8 mouse cellular contexts compared by ENCODE assay signal in genomic region chr5:139449926-139450325, GRCm38 (mm10). TPM values are rescaled to one million over a fixed set of nuclear protein-coding genes. Genes with fewer than 3 reads are reported as not detected.
DNase-seq lines count a peak whose midpoint lies in the region; ATAC-seq lines count a peak whose summit lies in the region.

No protein-coding gene starts in this region.

- peak overlapping the region; percentile 40; the same call in 1 of the 2 replicates for H3K27ac ChIP-seq in forebrain, embryonic 10.5 days
- H3K27ac ChIP-seq in forebrain, embryonic 11.5 days (ENCODE audit: low read depth, low read length), result no peak overlapping the region
- peak overlapping the region; percentile 63 for H3K27ac ChIP-seq in neural tube, embryonic 11.5 days (ENCODE audit: low read depth, low read length)
- H3K27ac ChIP-seq in limb, embryonic 13.5 days, result no peak overlapping the region

- 76% methylated on average over 4 of the region's 4 CpGs for WGBS in forebrain, embryonic 10.5 days
- 68% methylated on average over 4 of the region's 4 CpGs for WGBS in forebrain, embryonic 11.5 days
- 29% methylated on average over 4 of the region's 4 CpGs for WGBS in neural tube, embryonic 11.5 days
- WGBS in limb, embryonic 13.5 days, result 52% methylated on average over 4 of the region's 4 CpGs

- DNase-seq in forebrain, embryonic 10.5 days (ENCODE audit: extremely low spot score, low spot score), result no peak
- DNase-seq in forebrain, embryonic 11.5 days (ENCODE audit: low spot score), result no peak
- peak; percentile 53 for DNase-seq in neural tube, embryonic 11.5 days (ENCODE audit: low spot score)
- no peak for DNase-seq in neural tube, embryonic 10.5 days (ENCODE audit: extremely low spot score, low spot score)
- peak; percentile 37 for DNase-seq in splenic B cell, adult 2 months (ENCODE audit: low read depth, low spot score)
- DNase-seq in cerebellum, postnatal 14 days, result no peak
- no peak for DNase-seq in frontal cortex, postnatal 14 days (ENCODE audit: low spot score in 2 of 2)

- no peak overlapping the region for H3K4me2 ChIP-seq in forebrain, embryonic 11.5 days (ENCODE audit: low read depth, low read length, severe bottlenecking)
- no peak overlapping the region for H3K4me2 ChIP-seq in neural tube, embryonic 11.5 days (ENCODE audit: low read depth)
- H3K4me2 ChIP-seq in limb, embryonic 13.5 days (replicated peaks), result no peak overlapping the region

- ATAC-seq in forebrain, embryonic 11.5 days (replicated peaks; ENCODE audit: low FRiP score), result no peak
- no peak; the same call in 1 of the 2 replicates for ATAC-seq in neural tube, embryonic 11.5 days (ENCODE audit: insufficient read depth, low FRiP score, low TSS enrichment)
- no peak for ATAC-seq in limb, embryonic 13.5 days (ENCODE audit: low FRiP score, low read depth)

- H3K9me3 ChIP-seq in forebrain, embryonic 10.5 days, result no peaks in the 10 kb centered on the region
- no peaks in the 10 kb centered on the region for H3K9me3 ChIP-seq in forebrain, embryonic 11.5 days (ENCODE audit: control insufficient read depth, low read length)
- H3K9me3 ChIP-seq in neural tube, embryonic 11.5 days (ENCODE audit: control insufficient read depth, low read length), result no peaks in the 10 kb centered on the region
- no peaks in the 10 kb centered on the region for H3K9me3 ChIP-seq in limb, embryonic 13.5 days

- no peaks in the 10 kb centered on the region for H3K27me3 ChIP-seq in forebrain, embryonic 10.5 days (ENCODE audit: poor library complexity, severe bottlenecking)
- H3K27me3 ChIP-seq in forebrain, embryonic 11.5 days (ENCODE audit: control insufficient read depth, insufficient read depth, low read length), result no peaks in the 10 kb centered on the region
- no peaks in the 10 kb centered on the region for H3K27me3 ChIP-seq in neural tube, embryonic 11.5 days (ENCODE audit: control insufficient read depth, insufficient read depth, low read length)
- H3K27me3 ChIP-seq in limb, embryonic 13.5 days, result no peaks in the 10 kb centered on the region
- H3K27me3 ChIP-seq in splenic B cell, adult 2 months (ENCODE audit: control insufficient read depth, insufficient read depth, low read length, poor library complexity, severe bottlenecking), result no peaks in the 10 kb centered on the region

- no peak overlapping the region for H3K9ac ChIP-seq in forebrain, embryonic 11.5 days (ENCODE audit: low read length)
- no peak overlapping the region for H3K9ac ChIP-seq in neural tube, embryonic 11.5 days (ENCODE audit: low read length)
- H3K9ac ChIP-seq in limb, embryonic 13.5 days, result peak overlapping the region; percentile 27; the same call in 1 of the 2 replicates

- H3K4me3 ChIP-seq in forebrain, embryonic 10.5 days, result no peak overlapping the region
- no peak overlapping the region for H3K4me3 ChIP-seq in forebrain, embryonic 11.5 days (ENCODE audit: low read depth, low read length)
- no peak overlapping the region for H3K4me3 ChIP-seq in neural tube, embryonic 11.5 days (ENCODE audit: low read depth, low read length)
- H3K4me3 ChIP-seq in limb, embryonic 13.5 days, result no peak overlapping the region

- peaks cover 32% of the 10 kb centered on the region for H3K36me3 ChIP-seq in forebrain, embryonic 10.5 days (replicated peaks)
- no peaks in the 10 kb centered on the region; the same call in 1 of the 2 replicates for H3K36me3 ChIP-seq in forebrain, embryonic 11.5 days (ENCODE audit: control insufficient read depth, insufficient read depth, low read length)
- H3K36me3 ChIP-seq in neural tube, embryonic 11.5 days (ENCODE audit: control insufficient read depth, insufficient read depth, low read length), result no peaks in the 10 kb centered on the region; the same call in 1 of the 2 replicates
- peaks cover 17% of the 10 kb centered on the region; the same call in 1 of the 2 replicates for H3K36me3 ChIP-seq in limb, embryonic 13.5 days
- no peaks in the 10 kb centered on the region for H3K36me3 ChIP-seq in splenic B cell, adult 2 months (ENCODE audit: control insufficient read depth, insufficient read depth, low read length, poor library complexity, severe bottlenecking)

- H3K4me1 ChIP-seq in forebrain, embryonic 10.5 days, result peaks cover 15% of the 10 kb centered on the region
- no peaks in the 10 kb centered on the region for H3K4me1 ChIP-seq in forebrain, embryonic 11.5 days (replicated peaks; ENCODE audit: control insufficient read depth, insufficient read depth, low read length)
- peaks cover 12% of the 10 kb centered on the region for H3K4me1 ChIP-seq in neural tube, embryonic 11.5 days (ENCODE audit: control insufficient read depth, insufficient read depth, low read length)
- peaks cover 9% of the 10 kb centered on the region for H3K4me1 ChIP-seq in limb, embryonic 13.5 days

RNA-seq across cellular contexts. Expression of gene 3110082I17Rik, which starts 10.4 kb away (rescaled TPM):
- 69.4 and 70.5 TPM in 2 replicates for polyA plus RNA-seq in forebrain, embryonic 10.5 days (2016; fragmentation: Nextera tagmentation; extraction: Ambion mirVana)
- polyA plus RNA-seq in forebrain, embryonic 11.5 days (2014; fragmentation: Nextera tagmentation; extraction: Ambion mirVana), result 38.5 and 47.5 TPM in 2 replicates
- 32.0 and 37.6 TPM in 2 replicates for polyA plus RNA-seq in neural tube, embryonic 11.5 days (2014; fragmentation: Nextera tagmentation; extraction: Ambion mirVana)
- polyA plus RNA-seq in limb, embryonic 13.5 days (2015; fragmentation: Nextera tagmentation; extraction: Ambion mirVana), result 32.6 and 33.1 TPM in 2 replicates

RNA-seq across cellular contexts. Expression of gene Gper1, which starts 27.0 kb away (rescaled TPM):
- 0.44 and 0.50 TPM in 2 replicates for polyA plus RNA-seq in forebrain, embryonic 10.5 days (2016; fragmentation: Nextera tagmentation; extraction: Ambion mirVana)
- polyA plus RNA-seq in forebrain, embryonic 11.5 days (2014; fragmentation: Nextera tagmentation; extraction: Ambion mirVana), result 1.7 and 1.9 TPM in 2 replicates
- 2.9 and 4.4 TPM in 2 replicates for polyA plus RNA-seq in neural tube, embryonic 11.5 days (2014; fragmentation: Nextera tagmentation; extraction: Ambion mirVana)
- 3.5 and 4.6 TPM in 2 replicates for polyA plus RNA-seq in limb, embryonic 13.5 days (2015; fragmentation: Nextera tagmentation; extraction: Ambion mirVana)

RNA-seq across cellular contexts. Expression of gene Zfand2a, which starts 34.4 kb away (rescaled TPM):
- polyA plus RNA-seq in forebrain, embryonic 10.5 days (2016; fragmentation: Nextera tagmentation; extraction: Ambion mirVana), result 9.6 and 10.2 TPM in 2 replicates
- polyA plus RNA-seq in forebrain, embryonic 11.5 days (2014; fragmentation: Nextera tagmentation; extraction: Ambion mirVana), result 6.4 and 7.9 TPM in 2 replicates
- polyA plus RNA-seq in neural tube, embryonic 11.5 days (2014; fragmentation: Nextera tagmentation; extraction: Ambion mirVana), result 5.4 and 7.9 TPM in 2 replicates
- polyA plus RNA-seq in limb, embryonic 13.5 days (2015; fragmentation: Nextera tagmentation; extraction: Ambion mirVana), result 10.3 and 11.0 TPM in 2 replicates

RNA-seq across cellular contexts. Expression of gene C130050O18Rik, which starts 44.8 kb away (rescaled TPM):
- polyA plus RNA-seq in forebrain, embryonic 10.5 days (2016; fragmentation: Nextera tagmentation; extraction: Ambion mirVana), result 0.15 and 0.34 TPM in 2 replicates
- polyA plus RNA-seq in forebrain, embryonic 11.5 days (2014; fragmentation: Nextera tagmentation; extraction: Ambion mirVana), result 0.17 and 0.23 TPM in 2 replicates
- polyA plus RNA-seq in neural tube, embryonic 11.5 days (2014; fragmentation: Nextera tagmentation; extraction: Ambion mirVana), result 0.18 and 0.36 TPM in 2 replicates
- 3.5 and 3.9 TPM in 2 replicates for polyA plus RNA-seq in limb, embryonic 13.5 days (2015; fragmentation: Nextera tagmentation; extraction: Ambion mirVana)

Comparison
In these comparisons a context has a peak if more than half of its experiments do, and no peak if none do; other contexts are left out.
1. DNase-seq: peak in neural tube, embryonic 11.5 days (single experiment) and splenic B cell, adult 2 months (single experiment); none in forebrain, embryonic 10.5 days (single experiment), forebrain, embryonic 11.5 days (single experiment), neural tube, embryonic 10.5 days (single experiment), cerebellum, postnatal 14 days (0 of 2) and frontal cortex, postnatal 14 days (0 of 2).
2. H3K27ac ChIP-seq: peak in forebrain, embryonic 10.5 days (single experiment) and neural tube, embryonic 11.5 days (single experiment); none in forebrain, embryonic 11.5 days (single experiment) and limb, embryonic 13.5 days (single experiment).